Mouse (Mus musculus): ENCODE measurements around the gene Casq1. TPM values are rescaled to one million over a fixed set of nuclear protein-coding genes. Genes with fewer than 3 reads are reported as not detected.

The Casq1 gene
- polyA plus RNA-seq, 1 experiment: 1.8 TPM

GRCm38 (mm10) chr1:172183056-172183455 lies 36.6 kb downstream of the Casq1 start:
- Histone ChIP-seq H3K4me3 (ENCODE audit: low read depth, low read length) (no peak overlapping the region), H3K27me3 (ENCODE audit: control insufficient read depth, insufficient read depth, low read length, poor library complexity, severe bottlenecking) (no peaks in the 10 kb centered on the region), H3K9ac (ENCODE audit: low read depth, poor library complexity, severe bottlenecking) (no peak overlapping the region), H3K4me1 (ENCODE audit: control insufficient read depth, insufficient read depth, low read length) (no peaks in the 10 kb centered on the region), H3K27ac (ENCODE audit: insufficient read depth, low read length) (no peak overlapping the region), H3K9me3 (replicated peaks; ENCODE audit: control insufficient read depth, insufficient read depth, low read length, poor library complexity, severe bottlenecking) (no peaks in the 10 kb centered on the region), H3K36me3 (ENCODE audit: control insufficient read depth, insufficient read depth, low read length, poor library complexity, severe bottlenecking) (peaks cover 44% of the 10 kb centered on the region)
- TF ChIP-seq CTCF (IDR thresholded peaks at IDR 0.05; ENCODE audit: low read depth, low read length) (no peak), POLR2A (IDR thresholded peaks at IDR 0.05; ENCODE audit: insufficient read depth, low read length) (no peak), EP300 (IDR thresholded peaks at IDR 0.05; ENCODE audit: insufficient read depth, low read depth, low read length) (no peak)

GRCm38 (mm10) chr1:172181777-172182176 lies 37.9 kb downstream of the Casq1 start:
- TF ChIP-seq EP300 (IDR thresholded peaks at IDR 0.05; ENCODE audit: insufficient read depth, low read depth, low read length) (no peak), POLR2A (IDR thresholded peaks at IDR 0.05; ENCODE audit: insufficient read depth, low read length) (no peak), CTCF (IDR thresholded peaks at IDR 0.05; ENCODE audit: low read depth, low read length) (no peak)
- no peak overlapping the region for H3K4me3 ChIP-seq (ENCODE audit: low read depth, low read length)
- no peaks in the 10 kb centered on the region for H3K4me1 ChIP-seq (ENCODE audit: control insufficient read depth, insufficient read depth, low read length)
- H3K36me3 ChIP-seq (ENCODE audit: control insufficient read depth, insufficient read depth, low read length, poor library complexity, severe bottlenecking): peaks cover 36% of the 10 kb centered on the region
- H3K9ac ChIP-seq (ENCODE audit: low read depth, poor library complexity, severe bottlenecking): no peak overlapping the region
- H3K27me3 ChIP-seq (ENCODE audit: control insufficient read depth, insufficient read depth, low read length, poor library complexity, severe bottlenecking): no peaks in the 10 kb centered on the region
- H3K9me3 ChIP-seq (replicated peaks; ENCODE audit: control insufficient read depth, insufficient read depth, low read length, poor library complexity, severe bottlenecking): no peaks in the 10 kb centered on the region
- H3K27ac ChIP-seq (ENCODE audit: insufficient read depth, low read length): no peak overlapping the region

- Histone ChIP-seq H3K4me1 (ENCODE audit: control insufficient read depth, insufficient read depth, low read length) (no peaks in the 10 kb centered on the region), H3K27me3 (ENCODE audit: control insufficient read depth, insufficient read depth, low read length, poor library complexity, severe bottlenecking) (no peaks in the 10 kb centered on the region), H3K27ac (ENCODE audit: insufficient read depth, low read length) (no peak overlapping the region), H3K4me3 (ENCODE audit: low read depth, low read length) (no peak overlapping the region), H3K36me3 (ENCODE audit: control insufficient read depth, insufficient read depth, low read length, poor library complexity, severe bottlenecking) (peaks cover 32% of the 10 kb centered on the region), H3K9ac (ENCODE audit: low read depth, poor library complexity, severe bottlenecking) (no peak overlapping the region), H3K9me3 (replicated peaks; ENCODE audit: control insufficient read depth, insufficient read depth, low read length, poor library complexity, severe bottlenecking) (no peaks in the 10 kb centered on the region)
- TF ChIP-seq EP300 (IDR thresholded peaks at IDR 0.05; ENCODE audit: insufficient read depth, low read depth, low read length) (no peak), CTCF (IDR thresholded peaks at IDR 0.05; ENCODE audit: low read depth, low read length) (no peak), POLR2A (IDR thresholded peaks at IDR 0.05; ENCODE audit: insufficient read depth, low read length) (no peak)
Observed at GRCm38 (mm10) chr1:172180881-172181280, 38.8 kb downstream of the Casq1 start.

- Histone ChIP-seq H3K27me3 (ENCODE audit: control insufficient read depth, insufficient read depth, low read length, poor library complexity, severe bottlenecking) (no peaks in the 10 kb centered on the region), H3K4me3 (ENCODE audit: low read depth, low read length) (no peak overlapping the region), H3K36me3 (ENCODE audit: control insufficient read depth, insufficient read depth, low read length, poor library complexity, severe bottlenecking) (peaks cover 42% of the 10 kb centered on the region), H3K4me1 (ENCODE audit: control insufficient read depth, insufficient read depth, low read length) (no peaks in the 10 kb centered on the region), H3K9me3 (replicated peaks; ENCODE audit: control insufficient read depth, insufficient read depth, low read length, poor library complexity, severe bottlenecking) (no peaks in the 10 kb centered on the region), H3K27ac (ENCODE audit: insufficient read depth, low read length) (no peak overlapping the region), H3K9ac (ENCODE audit: low read depth, poor library complexity, severe bottlenecking) (no peak overlapping the region)
- TF ChIP-seq CTCF (IDR thresholded peaks at IDR 0.05; ENCODE audit: low read depth, low read length): no peak
- TF ChIP-seq POLR2A (IDR thresholded peaks at IDR 0.05; ENCODE audit: insufficient read depth, low read length): no peak
- TF ChIP-seq EP300 (IDR thresholded peaks at IDR 0.05; ENCODE audit: insufficient read depth, low read depth, low read length): no peak
Observed at GRCm38 (mm10) chr1:172179102-172179501, 40.6 kb downstream of the Casq1 start.

GRCm38 (mm10) chr1:172177791-172178190 lies 41.9 kb downstream of the Casq1 start:
- Histone ChIP-seq H3K27ac (ENCODE audit: insufficient read depth, low read length) (no peak overlapping the region), H3K9me3 (replicated peaks; ENCODE audit: control insufficient read depth, insufficient read depth, low read length, poor library complexity, severe bottlenecking) (no peaks in the 10 kb centered on the region), H3K4me1 (ENCODE audit: control insufficient read depth, insufficient read depth, low read length) (no peaks in the 10 kb centered on the region), H3K27me3 (ENCODE audit: control insufficient read depth, insufficient read depth, low read length, poor library complexity, severe bottlenecking) (no peaks in the 10 kb centered on the region), H3K36me3 (ENCODE audit: control insufficient read depth, insufficient read depth, low read length, poor library complexity, severe bottlenecking) (peaks cover 53% of the 10 kb centered on the region), H3K9ac (ENCODE audit: low read depth, poor library complexity, severe bottlenecking) (no peak overlapping the region), H3K4me3 (ENCODE audit: low read depth, low read length) (no peak overlapping the region)
- no peak for TF ChIP-seq CTCF (IDR thresholded peaks at IDR 0.05; ENCODE audit: low read depth, low read length)
- no peak for TF ChIP-seq POLR2A (IDR thresholded peaks at IDR 0.05; ENCODE audit: insufficient read depth, low read length)
- no peak for TF ChIP-seq EP300 (IDR thresholded peaks at IDR 0.05; ENCODE audit: insufficient read depth, low read depth, low read length)

GRCm38 (mm10) chr1:172173181-172173580 lies 46.5 kb downstream of the Casq1 start:
- H3K9me3 ChIP-seq (replicated peaks; ENCODE audit: control insufficient read depth, insufficient read depth, low read length, poor library complexity, severe bottlenecking): no peaks in the 10 kb centered on the region
- H3K36me3 ChIP-seq (ENCODE audit: control insufficient read depth, insufficient read depth, low read length, poor library complexity, severe bottlenecking): peaks cover 59% of the 10 kb centered on the region
- TF ChIP-seq CTCF (IDR thresholded peaks at IDR 0.05; ENCODE audit: low read depth, low read length): no peak
- TF ChIP-seq EP300 (IDR thresholded peaks at IDR 0.05; ENCODE audit: insufficient read depth, low read depth, low read length): no peak
- no peak for TF ChIP-seq POLR2A (IDR thresholded peaks at IDR 0.05; ENCODE audit: insufficient read depth, low read length)

More at GRCm38 (mm10) chr1:172173181-172173580, 46.5 kb downstream of the Casq1 start:
- Histone ChIP-seq H3K27me3 (ENCODE audit: control insufficient read depth, insufficient read depth, low read length, poor library complexity, severe bottlenecking) (no peaks in the 10 kb centered on the region), H3K27ac (ENCODE audit: insufficient read depth, low read length) (no peak overlapping the region), H3K4me3 (ENCODE audit: low read depth, low read length) (no peak overlapping the region), H3K4me1 (ENCODE audit: control insufficient read depth, insufficient read depth, low read length) (no peaks in the 10 kb centered on the region), H3K9ac (ENCODE audit: low read depth, poor library complexity, severe bottlenecking) (no peak overlapping the region)
